Mouse (Mus musculus) stomach, postnatal 0 days (tissue): ENCODE measurements around the gene Frmd4b.

Experiments used
- CTCF ChIP-seq: IDR thresholded peaks from 2 replicates; pipeline ENCODE4 v1.5.1; 2016; ENCODE audit warnings: antibody characterized with exemption, low read depth, mild to moderate bottlenecking, moderate library complexity
- EP300 ChIP-seq: optimal IDR thresholded peaks from 2 replicates; pipeline ENCODE3; 2016; ENCODE audit warnings: antibody characterized with exemption

GRCm38 (mm10) chr6:97615901-97616461 lies 1.4 kb downstream of the Frmd4b start:
- TF ChIP-seq CTCF (no peak), EP300 (no peak)
